Mouse (Mus musculus) spleen, adult 2 months (tissue): Measurements from ENCODE around the gene Meis2.

Experiments
- CTCF ChIP-seq: fragments of 200-500 bp; IDR thresholded peaks from 2 replicates; pipeline ENCODE4 v1.5.1; 2011; ENCODE audit warnings: mild to moderate bottlenecking, inconsistent platforms; ENCODE audit not compliant: insufficient read depth, insufficient read length, insufficient replicate concordance; ENCODE audit errors: extremely low read depth
- POLR2A ChIP-seq: fragments of 200-500 bp; IDR thresholded peaks from 2 replicates; pipeline ENCODE4 v1.6.1; 2011; ENCODE audit warnings: low read depth, low read length, inconsistent platforms

GRCm38 (mm10) chr2:116021046-116021445, 44.6 kb downstream of the Meis2 start:
- TF ChIP-seq CTCF, result no peak
- no peak for TF ChIP-seq POLR2A
